Comparison of ENCODE assay signal across 8 mouse cellular contexts in the genomic region with DNA sequence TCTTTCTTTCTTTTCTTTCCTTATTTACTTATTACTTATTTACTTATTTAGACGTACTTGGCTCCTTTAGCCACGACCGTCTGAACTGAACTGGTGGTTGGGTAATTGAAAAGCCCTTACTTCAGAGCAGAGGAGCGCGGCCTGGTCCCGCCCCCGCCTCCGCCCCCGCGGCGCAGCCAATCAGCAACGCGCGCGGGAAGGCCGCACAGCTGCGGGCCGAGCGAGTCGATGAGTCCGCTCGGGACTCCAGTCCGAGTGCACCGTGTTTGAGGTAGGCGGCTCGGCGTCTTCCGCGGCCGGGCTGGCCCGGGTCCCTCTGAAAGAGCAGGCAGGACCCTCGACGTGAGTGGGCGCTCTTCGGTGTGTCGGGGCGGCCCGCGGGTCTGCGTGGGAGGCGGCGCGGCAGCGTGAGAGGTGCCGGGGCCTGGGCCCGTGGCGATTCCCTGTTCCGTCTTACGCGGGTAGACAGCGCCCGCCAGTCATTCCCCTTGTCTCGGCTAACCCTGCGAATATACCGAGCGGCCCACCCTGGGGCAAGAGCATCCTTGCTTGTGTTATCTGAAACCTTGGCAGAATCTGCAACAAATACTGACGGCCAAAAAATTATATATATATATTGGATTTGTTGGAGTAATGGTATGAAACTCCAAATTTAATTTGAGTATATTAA. TPM values are rescaled to one million over a fixed set of nuclear protein-coding genes. Genes with fewer than 3 reads are reported as not detected.
DNase-seq lines count a peak whose midpoint lies in the region; ATAC-seq and TF ChIP-seq lines count a peak whose summit lies in the region.

Gene Clcc1, plus strand, starts transcription at position 204 of the 670 bp plus-strand sequence.

- TF ChIP-seq CTCF in ES-Bruce4 (IDR thresholded peaks at IDR 0.05; ENCODE audit: low read depth, low read length) = no peak
- TF ChIP-seq CTCF in liver, postnatal 0 days (IDR thresholded peaks at IDR 0.05; ENCODE audit: low read depth) = no peak

- H3K36me3 ChIP-seq in ES-Bruce4 (ENCODE audit: control insufficient read depth, insufficient read depth, low read length, poor library complexity, severe bottlenecking) = no peaks in the 10 kb centered on the region
- H3K36me3 ChIP-seq in forebrain, embryonic 13.5 days (ENCODE audit: poor library complexity, severe bottlenecking) = no peaks in the 10 kb centered on the region
- no peaks in the 10 kb centered on the region for H3K36me3 ChIP-seq in liver, postnatal 0 days (replicated peaks; ENCODE audit: insufficient read depth, low read length)
- no peaks in the 10 kb centered on the region for H3K36me3 ChIP-seq in neural tube, embryonic 14.5 days (ENCODE audit: control insufficient read depth, insufficient read depth, low read length)

- H3K9me3 ChIP-seq in ES-Bruce4 (replicated peaks; ENCODE audit: control insufficient read depth, insufficient read depth, low read length, poor library complexity, severe bottlenecking) = no peaks in the 10 kb centered on the region
- H3K9me3 ChIP-seq in forebrain, embryonic 13.5 days (replicated peaks) = no peaks in the 10 kb centered on the region
- H3K9me3 ChIP-seq in liver, postnatal 0 days (ENCODE audit: low read length) = no peaks in the 10 kb centered on the region
- no peaks in the 10 kb centered on the region for H3K9me3 ChIP-seq in neural tube, embryonic 14.5 days (ENCODE audit: control insufficient read depth, low read length)

- no peaks in the 10 kb centered on the region for H3K27me3 ChIP-seq in ES-Bruce4 (ENCODE audit: control insufficient read depth, insufficient read depth, low read length, poor library complexity, severe bottlenecking)
- no peaks in the 10 kb centered on the region for H3K27me3 ChIP-seq in forebrain, embryonic 13.5 days
- H3K27me3 ChIP-seq in liver, postnatal 0 days (ENCODE audit: insufficient read depth, low read length) = no peaks in the 10 kb centered on the region
- no peaks in the 10 kb centered on the region for H3K27me3 ChIP-seq in neural tube, embryonic 14.5 days (ENCODE audit: control insufficient read depth, insufficient read depth, low read length)

- H3K9ac ChIP-seq in ES-Bruce4 (ENCODE audit: low read depth, poor library complexity, severe bottlenecking) = peak within 1 kb of the TSS; percentile 81
- peak within 1 kb of the TSS; percentile 91 for H3K9ac ChIP-seq in forebrain, embryonic 13.5 days
- peak within 1 kb of the TSS; percentile 81 for H3K9ac ChIP-seq in liver, postnatal 0 days (replicated peaks)
- H3K9ac ChIP-seq in neural tube, embryonic 14.5 days (replicated peaks; ENCODE audit: low read depth, low read length) = peak within 1 kb of the TSS; percentile 81

- intact Hi-C loops in heart, postnatal 10 days (cut with DNase I) = loop anchor here (5.0 kb wide), 1 partner anchor 82 kb away; the partner anchor contains the start of gene Taf13

- H3K4me2 ChIP-seq in forebrain, embryonic 13.5 days = peak within 1 kb of the TSS; percentile 66
- peak within 1 kb of the TSS; percentile 80 for H3K4me2 ChIP-seq in liver, postnatal 0 days (ENCODE audit: low read depth, low read length)
- peak within 1 kb of the TSS; percentile 61 for H3K4me2 ChIP-seq in neural tube, embryonic 14.5 days (ENCODE audit: low read depth, low read length)

- H3K27ac ChIP-seq in ES-Bruce4 (ENCODE audit: insufficient read depth, low read length) = 0 out of 2 replicates have a peak within 1 kb of the TSS, but pooled peaks have one; percentile 5
- peak within 1 kb of the TSS; percentile 88 for H3K27ac ChIP-seq in forebrain, embryonic 13.5 days
- H3K27ac ChIP-seq in liver, postnatal 0 days (ENCODE audit: low read depth) = peak within 1 kb of the TSS; percentile 88
- peak within 1 kb of the TSS; percentile 80 for H3K27ac ChIP-seq in neural tube, embryonic 14.5 days (ENCODE audit: low read depth, low read length)

- peak; percentile 98 for ATAC-seq in cerebellum, adult (ENCODE audit: insufficient number of reproducible peaks, low FRiP score, low TSS enrichment)
- peak; percentile 99 for ATAC-seq in forebrain, embryonic 13.5 days
- ATAC-seq in liver, postnatal 0 days = peak; percentile 99
- ATAC-seq in neural tube, embryonic 14.5 days (ENCODE audit: low read depth) = peak; percentile 98

- peak; percentile 96 for TF ChIP-seq POLR2A in ES-Bruce4 (IDR thresholded peaks at IDR 0.05; ENCODE audit: insufficient read depth, low read length)

- WGBS in forebrain, embryonic 13.5 days = under 1% methylated on average over 57 of the region's 57 CpGs
- under 1% methylated on average over 57 of the region's 57 CpGs for WGBS in large intestine, adult 2 months
- under 1% methylated on average over 57 of the region's 57 CpGs for WGBS in liver, postnatal 0 days (ENCODE audit: insufficient replicate concordance)
- WGBS in neural tube, embryonic 14.5 days = under 1% methylated on average over 51 of the region's 57 CpGs

- H3K4me1 ChIP-seq in ES-Bruce4 (ENCODE audit: control insufficient read depth, insufficient read depth, low read length) = no peaks in the 10 kb centered on the region
- peaks cover 22% of the 10 kb centered on the region for H3K4me1 ChIP-seq in forebrain, embryonic 13.5 days
- peaks cover 11% of the 10 kb centered on the region for H3K4me1 ChIP-seq in liver, postnatal 0 days (ENCODE audit: insufficient read depth)
- H3K4me1 ChIP-seq in neural tube, embryonic 14.5 days (ENCODE audit: control insufficient read depth, insufficient read depth, low read length) = peaks cover 10% of the 10 kb centered on the region

- DNase-seq in heart, postnatal 10 days = peak; percentile 98
- peak; percentile 64 for DNase-seq in large intestine, adult 2 months (ENCODE audit: low read depth, low spot score)
- DNase-seq in liver, postnatal 0 days = peak; percentile 96
- DNase-seq in testis, postnatal 10 days (ENCODE audit: low spot score) = peak; percentile 98

- peak within 1 kb of the TSS; percentile 96 for H3K4me3 ChIP-seq in ES-Bruce4 (ENCODE audit: low read depth, low read length)
- H3K4me3 ChIP-seq in forebrain, embryonic 13.5 days = peak within 1 kb of the TSS; percentile 81
- peak within 1 kb of the TSS; percentile 77 for H3K4me3 ChIP-seq in liver, postnatal 0 days (ENCODE audit: low read depth, low read length)
- peak within 1 kb of the TSS; percentile 75 for H3K4me3 ChIP-seq in neural tube, embryonic 14.5 days (ENCODE audit: low read depth, low read length)

- TF ChIP-seq EP300 in ES-Bruce4 (IDR thresholded peaks at IDR 0.05; ENCODE audit: insufficient read depth, low read depth, low read length) = 0 out of 2 replicates have a peak, but pooled peaks have one; percentile 37
- peak; percentile 35; the same call in 1 of the 2 replicates for TF ChIP-seq EP300 in liver, postnatal 0 days (IDR thresholded peaks at IDR 0.05; ENCODE audit: low read depth)

RNA-seq across cellular contexts. Expression of gene Clcc1, which starts in this region (rescaled TPM):
- polyA plus RNA-seq in ES-Bruce4 (2011; ENCODE audit: insufficient read depth, insufficient read length, low read depth, missing spikeins) = 22.6 and 25.2 TPM in 2 replicates
- polyA plus RNA-seq in forebrain, embryonic 13.5 days (2015; fragmentation: Nextera tagmentation; extraction: Ambion mirVana) = 63.4 and 66.3 TPM in 2 replicates
- total RNA-seq in heart, postnatal 10 days (2021) = 10 to 100 TPM; 31.6 to 35.8 TPM
- 21.9 and 28.5 TPM in 2 replicates for polyA plus RNA-seq in large intestine, adult 2 months (2012; rRNA removed)
- 49.7 and 51.1 TPM in 2 replicates for polyA plus RNA-seq in liver, postnatal 0 days (2015; fragmentation: Nextera tagmentation; extraction: Ambion mirVana)
- polyA plus RNA-seq in neural tube, embryonic 14.5 days (2014; fragmentation: Nextera tagmentation; extraction: Ambion mirVana) = 29.6 and 38.1 TPM in 2 replicates

Comparison
In these comparisons a context has a peak if more than half of its experiments do, and no peak if none do; other contexts are left out.
1. Peak in every context shown above with its lines: DNase-seq, ATAC-seq, H3K4me3 ChIP-seq and H3K27ac ChIP-seq.
2. H3K27ac ChIP-seq: peak in every context shown above with its lines; median percentile 88 in forebrain, embryonic 13.5 days; 88 in liver, postnatal 0 days; 80 in neural tube, embryonic 14.5 days; 5 in ES-Bruce4.